Mouse (Mus musculus) stomach, postnatal 0 days (tissue): Measurements from ENCODE around the gene Slc16a13.

ENCODE experiments used
- CTCF ChIP-seq: IDR thresholded peaks from 2 replicates; pipeline ENCODE4 v1.5.1; 2016; ENCODE audit warnings: antibody characterized with exemption, low read depth, mild to moderate bottlenecking, moderate library complexity
- EP300 ChIP-seq: optimal IDR thresholded peaks from 2 replicates; pipeline ENCODE3; 2016; ENCODE audit warnings: antibody characterized with exemption

- TF ChIP-seq CTCF, result no peak
- TF ChIP-seq EP300, result no peak
Measured at GRCm38 (mm10) chr11:70212423-70212822, 8.4 kb downstream of the Slc16a13 start, which contains the start of gene Slc16a11.
